Mouse (Mus musculus) CH12.LX (cell line): Measurements from ENCODE around the gene Retreg3. TPM values are rescaled to one million over a fixed set of nuclear protein-coding genes. Genes with fewer than 3 reads are reported as not detected.

ENCODE experiments used
- DNase-seq: peaks from one replicate; pipeline ENCODE4 v3.0.0-alpha.2; 2013; ENCODE audit errors: extremely low read depth
- H3K27ac ChIP-seq: 2 replicates; pipeline ENCODE4 v1.5.1; 2012; ENCODE audit warnings: low read depth, mild to moderate bottlenecking, control low read depth, moderate library complexity; ENCODE audit not compliant: insufficient read depth
- H3K27me3 ChIP-seq: replicated peaks from 2 replicates; pipeline ENCODE3; 2012; ENCODE audit warnings: inconsistent platforms
- H3K36me3 ChIP-seq, 2 experiments: replicated peaks in 1 of 2; 2 replicates each; pipeline versions ENCODE3 to v1.6.1; 2012; ENCODE audit warnings: inconsistent platforms in 1 of 2, low read length in 1 of 2, mild to moderate bottlenecking in 1 of 2, mixed read lengths in 1 of 2, moderate library complexity in 1 of 2; ENCODE audit not compliant: control insufficient read depth in 1 of 2, insufficient read depth in 1 of 2
- H3K4me1 ChIP-seq, 2 experiments: 2 replicates each; pipeline ENCODE4 v1.6.1; 2012; ENCODE audit warnings: inconsistent platforms in 1 of 2, moderate library complexity in 1 of 2; ENCODE audit not compliant: insufficient read depth in 2 of 2, control insufficient read depth in 1 of 2
- H3K4me2 ChIP-seq: 2 replicates; pipeline ENCODE4 v1.6.1; 2012; ENCODE audit warnings: low read depth, mild to moderate bottlenecking, control low read depth; ENCODE audit not compliant: poor library complexity, insufficient read depth, severe bottlenecking
- H3K4me3 ChIP-seq, 3 experiments: fragments of 150-350 bp in 1 of 3; sonication (generic) in 1 of 3; replicated peaks in 1 of 3; 2 replicates each; pipeline versions ENCODE3 to v1.5.1; 2011 to 2012; ENCODE audit warnings: low read depth in 2 of 3, low read length in 2 of 3, mild to moderate bottlenecking in 2 of 3, moderate library complexity in 2 of 3, control low read depth in 1 of 3, improper control_type of control experiment in 1 of 3, inconsistent platforms in 1 of 3, mixed read lengths in 1 of 3; ENCODE audit not compliant: poor library complexity in 1 of 3
- H3K79me2 ChIP-seq: replicated peaks from 2 replicates; pipeline ENCODE4 v1.6.1; 2012; ENCODE audit warnings: mild to moderate bottlenecking, moderate library complexity; ENCODE audit not compliant: control insufficient read depth, poor library complexity, insufficient read depth, severe bottlenecking; ENCODE audit errors: extremely low read depth
- H3K9ac ChIP-seq: 2 replicates; pipeline ENCODE4 v1.6.1; 2012; ENCODE audit warnings: low read depth, mild to moderate bottlenecking, control low read depth, moderate library complexity; ENCODE audit not compliant: insufficient read depth
- H3K9me3 ChIP-seq: replicated peaks from 2 replicates; pipeline ENCODE3; 2012; ENCODE audit warnings: low read length, inconsistent platforms, mixed read lengths
- BHLHE40 ChIP-seq: IDR thresholded peaks from 2 replicates; pipeline ENCODE4 v1.6.1; 2011; ENCODE audit warnings: mild to moderate bottlenecking, low read depth, low read length, improper control_type of control experiment
- E2F4 ChIP-seq: IDR thresholded peaks from 2 replicates; pipeline ENCODE4 v1.6.1; 2011; ENCODE audit warnings: low read depth, low read length, improper control_type of control experiment; ENCODE audit not compliant: insufficient replicate concordance
- EP300 ChIP-seq: IDR thresholded peaks from 2 replicates; pipeline ENCODE4 v1.6.1; 2011; ENCODE audit warnings: low read length, improper control_type of control experiment
- ETS1 ChIP-seq: conservative IDR thresholded peaks from 2 replicates; pipeline ENCODE4 v1.6.1; 2012; ENCODE audit warnings: low read depth, mild to moderate bottlenecking, inconsistent platforms, low read length, improper control_type of control experiment, moderate library complexity
- GABPA ChIP-seq: IDR thresholded peaks from 2 replicates; pipeline ENCODE4 v1.6.1; 2012; ENCODE audit warnings: low read depth, low read length, improper control_type of control experiment, inconsistent platforms; ENCODE audit not compliant: insufficient replicate concordance
- MAZ ChIP-seq: IDR thresholded peaks from 2 replicates; pipeline ENCODE4 v1.6.1; 2012; ENCODE audit warnings: low read depth, mild to moderate bottlenecking, inconsistent platforms, low read length, improper control_type of control experiment, moderate library complexity
- MXI1 ChIP-seq: IDR thresholded peaks from 2 replicates; pipeline ENCODE4 v1.6.1; 2011; ENCODE audit warnings: mild to moderate bottlenecking, low read depth, low read length, improper control_type of control experiment
- NELFE ChIP-seq: IDR thresholded peaks from 2 replicates; pipeline ENCODE4 v1.6.1; 2011; ENCODE audit warnings: low read depth, low read length, improper control_type of control experiment
- NRF1 ChIP-seq: IDR thresholded peaks from 2 replicates; pipeline ENCODE4 v1.6.1; 2014; ENCODE audit warnings: low read depth, mild to moderate bottlenecking, inconsistent platforms, low read length, improper control_type of control experiment, moderate library complexity
- PAX5 ChIP-seq: IDR thresholded peaks from 2 replicates; pipeline ENCODE4 v1.6.1; 2012; ENCODE audit warnings: low read length, inconsistent platforms, mixed read lengths
- POLR2A ChIP-seq: IDR thresholded peaks from 2 replicates; pipeline ENCODE4 v1.6.1; 2011; ENCODE audit warnings: low read depth, mild to moderate bottlenecking, improper control_type of control experiment, low read length
- SMC3 ChIP-seq: IDR thresholded peaks from 2 replicates; pipeline ENCODE4 v1.6.1; 2011; ENCODE audit warnings: low read depth, low read length, improper control_type of control experiment
- TCF12 ChIP-seq: IDR thresholded peaks from 2 replicates; pipeline ENCODE4 v1.6.1; 2014; ENCODE audit warnings: low read depth, mild to moderate bottlenecking, inconsistent platforms, low read length, improper control_type of control experiment
- ZKSCAN1 ChIP-seq: IDR thresholded peaks from 2 replicates; pipeline ENCODE4 v1.6.1; 2012; ENCODE audit warnings: low read depth, inconsistent platforms, low read length, improper control_type of control experiment, borderline replicate concordance
- ZMIZ1 ChIP-seq: IDR thresholded peaks from 2 replicates; pipeline ENCODE4 v1.6.1; 2012; ENCODE audit warnings: low read depth, mild to moderate bottlenecking, inconsistent platforms, low read length, improper control_type of control experiment
- dilution Hi-C: fragments of 300-500 bp; cut with MboI; formaldehyde crosslinking; loops from 2 replicates; pipeline ENCODE4 v1.14.3; 2020; ENCODE audit warnings: low sequenced_read_pairs; ENCODE audit not compliant: extremely low pct_unique_long_range_greater_than_20kb, extremely low pct_ligation_motif_present
- in situ Hi-C: fragments of 300-500 bp; cut with MboI; formaldehyde crosslinking; loops from 3 replicates; pipeline ENCODE4 v1.14.3; 2019; ENCODE audit warnings: low sequenced_read_pairs, low pct_ligation_motif_present, low pct_unique_long_range_greater_than_20kb, mixed read lengths
- polyA plus RNA-seq: library from polyadenylated mRNA; unstranded; fragments of >175 nt; gene quantifications from 2 replicates; pipeline ENCODE4 v1.2.1, GENCODE M21; 2012; ENCODE audit warnings: low read depth; ENCODE audit not compliant: insufficient read length
- total RNA-seq, 2 experiments: library from RNA; depleted of rRNA; stranded (reverse); fragments of 300-350 nt in 1 of 2; fragments of >200 nt in 1 of 2; gene quantifications; 2 replicates each; pipeline ENCODE4 v1.2.3; 2012 to 2014

The Retreg3 gene
- total and polyA plus RNA-seq, 3 experiments, result 48.2 to 55.9 (median 54.3) TPM

GRCm38 (mm10) chr11:101061049-101061448, 58.6 kb downstream of the Retreg3 start:
- H3K4me2 ChIP-seq, result no peak overlapping the region
- dilution Hi-C loops (no loop called here), in situ Hi-C loops (no loop called here)
- H3K4me3 ChIP-seq, result no peak overlapping the region
- no peaks in the 10 kb centered on the region for H3K9me3 ChIP-seq
- no peak overlapping the region for H3K9ac ChIP-seq
- no peak for DNase-seq
- H3K79me2 ChIP-seq, result no peaks in the 10 kb centered on the region
- H3K27me3 ChIP-seq, result no peaks in the 10 kb centered on the region
- H3K4me1 ChIP-seq, result peaks cover 13 to 32% of the 10 kb centered on the region in 2 experiments
- H3K36me3 ChIP-seq, result peaks cover 60 to 86% of the 10 kb centered on the region in 2 experiments
- no peak for TF ChIP-seq NRF1
- no peak for TF ChIP-seq EP300
- no peak for TF ChIP-seq ZMIZ1
- TF ChIP-seq POLR2A, result no peak
- no peak for TF ChIP-seq E2F4
- TF ChIP-seq SMC3, result no peak
- TF ChIP-seq MAZ, result no peak
- TF ChIP-seq NELFE, result no peak
- no peak for TF ChIP-seq ZKSCAN1
- TF ChIP-seq PAX5, result no peak
- no peak for TF ChIP-seq ETS1
- no peak for TF ChIP-seq TCF12
- no peak overlapping the region for H3K27ac ChIP-seq

- dilution Hi-C loops, result no loop called here
- peaks cover 13 to 32% of the 10 kb centered on the region in 2 experiments for H3K4me1 ChIP-seq
- no peak overlapping the region for H3K4me3 ChIP-seq
- DNase-seq, result peak; percentile 37
- H3K9me3 ChIP-seq, result no peaks in the 10 kb centered on the region
- peaks cover 70 to 94% of the 10 kb centered on the region in 2 experiments for H3K36me3 ChIP-seq
- no peaks in the 10 kb centered on the region for H3K79me2 ChIP-seq
- in situ Hi-C loops, result no loop called here
- TF ChIP-seq MXI1 (no peak), ETS1 (peak; percentile 17; the same call in 1 of the 2 replicates), BHLHE40 (0 out of 2 replicates have a peak, but pooled peaks have one; percentile 6), POLR2A (no peak), SMC3 (no peak), EP300 (no peak)
- peak overlapping the region; percentile 7; the same call in 1 of the 2 replicates for H3K27ac ChIP-seq
- H3K9ac ChIP-seq, result no peak overlapping the region
- H3K27me3 ChIP-seq, result no peaks in the 10 kb centered on the region
- no peak overlapping the region for H3K4me2 ChIP-seq
These were observed 59.6 kb downstream of the Retreg3 start for GRCm38 (mm10) chr11:101060126-101060525.

GRCm38 (mm10) chr11:101059473-101059872, 60.2 kb downstream of the Retreg3 start:
- dilution Hi-C loops (no loop called here), in situ Hi-C loops (loop anchor here (5.0 kb wide), 2 partner anchors 77 to 177 kb away; no protein-coding TSS in a partner anchor)
- Histone ChIP-seq H3K4me1 (peaks cover 13 to 32% of the 10 kb centered on the region in 2 experiments), H3K27me3 (no peaks in the 10 kb centered on the region), H3K9me3 (no peaks in the 10 kb centered on the region), H3K4me3 (no peak overlapping the region), H3K9ac (no peak overlapping the region), H3K36me3 (peaks cover 75 to 97% of the 10 kb centered on the region in 2 experiments), H3K4me2 (no peak overlapping the region), H3K79me2 (no peaks in the 10 kb centered on the region), H3K27ac (peak overlapping the region; percentile 7; the same call in 1 of the 2 replicates)
- TF ChIP-seq GABPA (no peak), BHLHE40 (peak; percentile 88)
- DNase-seq, result no peak
